In the genomic region with DNA sequence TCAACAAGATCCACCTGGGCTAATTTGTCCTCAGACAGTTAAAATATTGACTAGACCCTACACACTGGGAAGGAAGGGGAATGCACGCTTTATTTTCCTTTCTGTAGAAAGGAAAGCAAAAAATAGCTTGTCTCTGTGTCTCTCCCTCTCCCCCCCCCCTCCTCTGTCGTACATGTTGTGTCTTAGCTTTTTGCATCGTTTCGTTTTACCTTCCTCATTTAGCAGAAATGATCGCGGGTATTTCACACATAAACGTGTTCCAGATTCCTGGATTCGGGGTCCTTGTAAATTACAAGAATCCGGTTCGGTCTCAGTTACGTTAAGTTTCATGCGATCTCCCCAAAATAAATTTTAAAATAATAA, we compare ENCODE assay signal across 9 mouse cellular contexts. TPM values are rescaled to one million over a fixed set of nuclear protein-coding genes. Genes with fewer than 3 reads are reported as not detected.
DNase-seq lines count a peak whose midpoint lies in the region; ATAC-seq lines count a peak whose summit lies in the region.
"Had no signal": no experiment of that assay in that cellular context is flagged by ENCODE, and none has a peak within 500 bp of the region (broad histone marks: within the 10 kb centered on the region; RNA-seq: fewer than 3 reads in every experiment).

No protein-coding gene starts in this region.

- peak; percentile 17 for DNase-seq in embryo, embryonic 10 days (ENCODE audit: low spot score)
- DNase-seq in embryo, embryonic 11 days = no peak
- peak; percentile 4 to 11 for DNase-seq in spleen, postnatal 36 days (ENCODE audit: low spot score in 2 of 2)
- no peak for DNase-seq in spleen, adult 12 weeks (ENCODE audit: low spot score)
- DNase-seq in forelimb bud, embryonic 11.5 days (ENCODE audit: low read depth, low spot score) = peak; percentile 18
- DNase-seq in midbrain, embryonic 11.5 days (ENCODE audit: low spot score, missing footprints) = no peak
- no peak for DNase-seq in right cerebral cortex, postnatal 25 days

- no peaks in the 10 kb centered on the region for H3K27me3 ChIP-seq in midbrain, embryonic 11.5 days (ENCODE audit: control insufficient read depth, insufficient read depth, low read length)
- H3K27me3 ChIP-seq: Patski had no signal

- no peaks in the 10 kb centered on the region for H3K36me3 ChIP-seq in midbrain, embryonic 11.5 days (ENCODE audit: control insufficient read depth, insufficient read depth, low read length)

- no peak overlapping the region for H3K27ac ChIP-seq in midbrain, embryonic 11.5 days (ENCODE audit: low read depth, low read length)

- peak overlapping the region; percentile 100 for H3K4me2 ChIP-seq in midbrain, embryonic 11.5 days

- under 1% methylated on average over 12 of the region's 12 CpGs for WGBS in midbrain, embryonic 11.5 days

- H3K4me3 ChIP-seq in midbrain, embryonic 11.5 days (ENCODE audit: low read depth, low read length) = peak overlapping the region; percentile 87

- H3K9ac ChIP-seq in midbrain, embryonic 11.5 days (ENCODE audit: low read length) = peak overlapping the region; percentile 90

- no peaks in the 10 kb centered on the region for H3K9me3 ChIP-seq in midbrain, embryonic 11.5 days (ENCODE audit: control insufficient read depth, low read length)

- peaks cover 4% of the 10 kb centered on the region; the same call in 1 of the 2 replicates for H3K4me1 ChIP-seq in midbrain, embryonic 11.5 days (ENCODE audit: control insufficient read depth, insufficient read depth, low read length)

- no peak for ATAC-seq in midbrain, embryonic 11.5 days (ENCODE audit: low FRiP score)
- no peak for ATAC-seq in megakaryocyte progenitor cell, adult 5-6 weeks (replicated peaks; ENCODE audit: poor library complexity)

RNA-seq across cellular contexts. Expression of a gene that starts 1.7 kb away (rescaled TPM):
- 23.8 and 30.1 TPM in 2 replicates for polyA plus RNA-seq in midbrain, embryonic 11.5 days (2014; fragmentation: Nextera tagmentation; extraction: Ambion mirVana)
- 22.9 and 27.6 TPM in 2 replicates for total RNA-seq in megakaryocyte progenitor cell, adult 5-6 weeks (2015)
- 20.9 and 33.1 TPM in 2 replicates for total RNA-seq in megakaryocyte progenitor cell, adult 5-6 weeks (2017)

Comparison
In these comparisons a context has a peak if more than half of its experiments do, and no peak if none do; other contexts are left out.
1. DNase-seq: peak in embryo, embryonic 10 days (single experiment), spleen, postnatal 36 days (2 of 2) and forelimb bud, embryonic 11.5 days (single experiment); none in embryo, embryonic 11 days (single experiment), spleen, adult 12 weeks (single experiment), midbrain, embryonic 11.5 days (single experiment) and right cerebral cortex, postnatal 25 days (single experiment).